Mouse (Mus musculus) megakaryocyte-erythroid progenitor cell, adult 5-6 weeks (primary cell): ENCODE results near the gene Clic4. TPM values are rescaled to one million over a fixed set of nuclear protein-coding genes. Genes with fewer than 3 reads are reported as not detected.
A peak's percentile ranks its signal among the peaks of the same experiment; 100 is the strongest.

ENCODE experiments used
- ATAC-seq: replicated peaks from 2 replicates; pipeline ENCODE4 v1.8.0; 2016; ENCODE audit warnings: mild to moderate bottlenecking, inconsistent platforms; ENCODE audit not compliant: severe bottlenecking, poor library complexity, low FRiP score, low TSS enrichment
- total RNA-seq, 2 experiments: library from RNA; stranded (forward) in 1 of 2; stranded (reverse) in 1 of 2; fragments of 200-1000, 215-1000 nt in 1 of 2; fragments of >200 nt in 1 of 2; fragmentation: Nextera tagmentation in 1 of 2; gene quantifications; 2 replicates each; pipeline ENCODE4 v1.2.3; 2014 to 2017

Gene Clic4
- total RNA-seq (2014; fragmentation: Nextera tagmentation) (77.8 and 83.9 TPM in 2 replicates), total RNA-seq (2017) (79.0 and 86.0 TPM in 2 replicates)

GRCm38 (mm10) chr4:135272640-135273306 lies at the start of gene Clic4:
Gene Clic4 (minus strand): TSS chr4:135272814.
- ATAC-seq, result peak; percentile 87

- 0 out of 2 replicates have a peak, but pooled peaks have one; percentile 27 for ATAC-seq
Measured at GRCm38 (mm10) chr4:135317966-135318365, 45.4 kb upstream of the Clic4 start.

GRCm38 (mm10) chr4:135317539-135317938 lies 44.9 kb upstream of the Clic4 start:
- ATAC-seq, result no peak

GRCm38 (mm10) chr4:135315287-135315686 lies 42.7 kb upstream of the Clic4 start:
- no peak for ATAC-seq

- ATAC-seq, result peak; percentile 63
Measured at GRCm38 (mm10) chr4:135314419-135314832, 41.8 kb upstream of the Clic4 start.

GRCm38 (mm10) chr4:135313761-135314241 lies 41.2 kb upstream of the Clic4 start:
- peak; percentile 32 for ATAC-seq

GRCm38 (mm10) chr4:135313111-135313691 lies 40.6 kb upstream of the Clic4 start:
- peak; percentile 60 for ATAC-seq

- peak; percentile 38 for ATAC-seq
Measured at GRCm38 (mm10) chr4:135312706-135313105, 40.1 kb upstream of the Clic4 start.

GRCm38 (mm10) chr4:135310371-135310770 lies 37.8 kb upstream of the Clic4 start:
- no peak for ATAC-seq

GRCm38 (mm10) chr4:135309726-135310125 lies 37.1 kb upstream of the Clic4 start:
- no peak for ATAC-seq

- no peak for ATAC-seq
Measured at GRCm38 (mm10) chr4:135309112-135309659, 36.6 kb upstream of the Clic4 start.

GRCm38 (mm10) chr4:135306971-135307632 lies 34.5 kb upstream of the Clic4 start:
- ATAC-seq, result no peak

- ATAC-seq, result peak; percentile 21; the same call in 1 of the 2 replicates
Measured at GRCm38 (mm10) chr4:135306533-135306932, 33.9 kb upstream of the Clic4 start.

GRCm38 (mm10) chr4:135302261-135302660 lies 29.6 kb upstream of the Clic4 start:
- ATAC-seq, result no peak

- no peak for ATAC-seq
Measured at GRCm38 (mm10) chr4:135301166-135301565, 28.6 kb upstream of the Clic4 start.

- no peak for ATAC-seq
Measured at GRCm38 (mm10) chr4:135300248-135301041, 27.8 kb upstream of the Clic4 start.

GRCm38 (mm10) chr4:135298680-135299079 lies 26.1 kb upstream of the Clic4 start:
- no peak for ATAC-seq

- ATAC-seq, result no peak
Measured at GRCm38 (mm10) chr4:135297931-135298546, 25.4 kb upstream of the Clic4 start.

GRCm38 (mm10) chr4:135297146-135297545 lies 24.5 kb upstream of the Clic4 start:
- peak; percentile 58 for ATAC-seq
